Mouse (Mus musculus) embryonic stem cell, embryonic (primary cell): ENCODE measurements around the gene Fpgt.

Source experiments
- CTCF ChIA-PET, 4 experiments: fragments of 300-600 bp in 2 of 4; fragments of 350-600 bp in 2 of 4; sonication (Branson Sonifier 250); formaldehyde crosslinking; loops; one replicate each; lab custom pipeline; 2022; ENCODE audit warnings: inconsistent platforms in 2 of 4; lab: Charles Lee
- POLR2A ChIA-PET, 4 experiments: fragments of 300-600 bp in 2 of 4; fragments of 350-600 bp in 2 of 4; sonication (Branson Sonifier 250); formaldehyde crosslinking; loops; one replicate each; lab custom pipeline; 2022; ENCODE audit warnings: antibody characterized with exemption in 4 of 4, inconsistent platforms in 1 of 4; lab: Charles Lee

Fpgt gene

DNA sequence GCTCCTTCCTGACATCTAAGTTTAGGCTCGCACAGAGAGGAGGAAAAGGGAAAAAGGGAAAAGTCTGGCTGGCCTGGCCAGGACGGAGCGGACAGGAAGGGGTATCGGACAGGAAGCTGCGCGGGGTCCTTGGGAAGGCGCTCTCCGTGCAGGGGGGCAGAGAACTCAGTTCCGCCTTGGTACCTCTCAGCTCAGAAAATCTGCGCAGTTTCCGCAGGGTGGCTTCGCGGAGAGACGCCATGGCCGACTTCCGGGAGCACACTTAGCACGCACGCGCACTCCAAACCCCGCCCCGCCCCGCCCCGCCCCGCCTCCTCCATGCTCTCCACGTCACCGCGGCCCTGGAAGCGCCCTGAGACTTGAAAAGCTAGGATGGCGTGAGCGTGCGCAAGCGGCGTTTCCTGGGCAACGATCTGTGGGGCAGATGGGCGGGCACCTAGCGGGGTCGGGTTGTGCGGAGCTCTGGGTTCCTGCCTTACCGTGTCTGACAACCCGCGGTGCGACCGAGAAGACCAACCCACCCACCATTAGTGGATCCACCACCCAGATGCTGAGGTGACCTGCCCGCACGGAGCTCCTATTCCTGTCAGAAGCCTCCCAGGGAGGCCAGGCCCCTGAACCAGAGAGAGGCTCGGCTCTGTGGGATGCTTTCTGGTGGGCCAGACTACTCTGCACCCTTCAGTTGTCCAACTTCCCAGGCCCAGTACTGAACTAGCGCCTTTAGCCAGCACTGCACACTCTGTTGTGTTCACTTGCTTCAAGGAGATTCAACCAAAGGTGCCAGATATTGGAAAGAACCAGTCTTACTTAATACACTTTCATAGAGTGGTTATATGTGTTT, at the start of gene Fpgt, which contains the start of gene Lrriq3:
TSS of gene Fpgt (minus strand) at position 288 of the 841 bp plus-strand sequence.
TSS of gene Lrriq3 (plus strand) at position 319 of the 841 bp plus-strand sequence.
- CTCF ChIA-PET = no interaction called here
- POLR2A ChIA-PET = interaction anchor here in 3 of 4 experiments (0.6 to 2.1 kb wide), 20 partner anchors 8 to 555 kb away, joined by 3 to 10 read pairs (median 4); partner anchors contain the start of genes Cryz (in 3 of the 3) and Tyw3 (in 3 of the 3)

DNA sequence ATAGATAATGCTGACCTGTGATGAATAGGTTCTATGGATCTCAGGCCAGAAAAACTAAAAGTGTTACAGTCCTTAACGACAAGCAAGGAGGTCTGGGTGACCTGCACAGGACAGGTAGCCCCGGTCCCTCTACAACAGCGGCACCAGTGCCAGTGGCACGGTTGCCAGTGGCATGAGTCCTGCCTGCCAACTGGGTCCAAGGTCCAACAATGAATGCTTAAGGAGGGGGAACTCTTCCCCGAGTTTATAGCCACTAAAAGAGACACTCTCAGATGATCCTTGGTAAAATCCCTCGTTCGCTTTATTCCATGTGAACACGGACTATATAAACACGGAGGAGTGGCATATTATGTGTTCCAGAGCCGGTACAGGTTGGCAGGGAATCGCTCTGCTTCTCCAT, 47.8 kb upstream of the Fpgt start:
- POLR2A ChIA-PET = no interaction called here

DNA sequence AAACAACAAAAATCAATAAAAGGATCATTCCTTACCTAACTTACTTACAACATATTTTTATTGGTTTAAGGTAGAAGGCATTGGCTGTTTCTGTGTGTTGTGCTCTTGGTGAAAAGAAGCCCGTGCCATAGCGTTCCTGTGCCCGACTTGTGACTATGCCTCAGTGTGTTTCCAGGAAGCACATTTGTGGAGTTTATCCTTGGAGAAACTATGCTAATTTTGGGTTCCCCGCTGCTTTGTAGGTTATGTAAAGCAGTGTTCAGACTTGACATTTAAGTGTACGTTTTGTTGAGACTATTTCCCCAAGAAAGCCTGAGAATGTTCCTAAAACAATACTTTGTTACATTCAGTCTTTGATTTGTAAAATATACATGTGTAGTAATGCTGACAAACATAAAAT, 44.5 kb upstream of the Fpgt start:
- ChIA-PET POLR2A (no interaction called here), CTCF (no interaction called here)

More for the DNA sequence above, 47.8 kb upstream of the Fpgt start:
- CTCF ChIA-PET = no interaction called here

DNA sequence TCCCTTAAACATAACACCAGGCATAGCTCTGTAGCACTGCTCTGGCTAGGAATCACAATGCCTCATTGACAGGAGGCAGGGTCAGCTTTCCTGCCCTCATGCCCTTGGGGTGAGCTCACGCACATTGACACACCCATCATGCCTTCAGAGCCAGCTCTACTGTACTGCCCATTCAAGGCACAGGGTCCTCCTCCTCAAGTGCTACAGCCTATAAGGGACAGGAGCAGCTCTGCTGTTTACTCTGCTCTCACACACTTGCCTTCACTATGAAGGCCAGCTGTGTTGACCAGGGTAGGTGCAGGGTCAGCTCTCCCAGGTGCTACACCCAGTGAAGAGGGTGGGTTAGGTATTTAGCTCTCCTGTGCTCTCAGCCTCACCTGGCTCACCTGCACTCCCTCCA, 12.8 kb upstream of the Fpgt start:
- CTCF ChIA-PET = no interaction called here

DNA sequence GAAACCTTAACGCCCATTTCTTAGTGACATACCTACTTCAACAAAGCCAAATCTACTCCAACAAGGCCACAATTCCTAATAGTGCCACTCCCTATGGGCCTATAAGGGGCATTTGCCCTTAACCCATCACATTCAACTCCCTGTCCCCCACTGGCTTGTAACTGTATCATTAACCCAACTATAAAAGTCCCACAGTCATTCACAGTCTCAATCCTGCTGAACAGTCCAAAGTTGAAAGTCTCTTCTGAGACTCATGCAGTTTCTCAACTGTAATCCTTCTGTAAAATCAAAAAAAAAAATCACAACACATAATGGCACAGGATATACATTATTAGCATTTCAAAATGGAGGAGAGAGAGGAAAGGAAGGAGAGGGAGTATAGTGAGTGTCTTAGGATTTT, 6.1 kb upstream of the Fpgt start:
- CTCF ChIA-PET = no interaction called here
- POLR2A ChIA-PET = no interaction called here

More for the DNA sequence above, 12.8 kb upstream of the Fpgt start:
- POLR2A ChIA-PET = interaction anchor here in 2 of 4 experiments (0.6 to 1.8 kb wide), 2 partner anchors 13 kb away, joined by 3 to 5 read pairs; partner anchors contain the start of genes Fpgt (in 2 of the 2) and Lrriq3 (in 2 of the 2)

DNA sequence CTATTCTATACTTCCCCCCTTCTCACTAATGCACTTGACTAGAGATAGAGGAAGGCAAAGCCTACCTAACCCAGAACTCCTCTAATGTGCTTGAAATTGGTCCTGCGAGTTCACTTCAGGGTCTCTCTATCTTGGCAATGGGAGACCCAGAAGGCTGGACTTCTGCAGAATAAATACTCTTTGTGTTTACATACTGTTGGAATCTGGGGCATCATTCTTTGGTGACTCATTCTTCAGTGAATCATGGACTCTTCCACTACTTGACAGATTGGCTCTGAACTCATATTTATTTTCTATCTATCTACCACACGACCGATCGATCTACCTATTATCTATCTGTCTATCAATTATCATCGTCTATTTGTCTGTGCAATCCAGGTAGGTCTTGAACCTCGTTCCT, 1.1 kb downstream of the Fpgt start:
- ChIA-PET POLR2A (interaction anchor here in 2 of 4 experiments (0.7 to 2.1 kb wide), 4 partner anchors 8 to 495 kb away, joined by 3 to 7 read pairs (median 4); partner anchors contain the start of genes Cryz (in 1 of the 2) and Tyw3 (in 1 of the 2)), CTCF (no interaction called here)

DNA sequence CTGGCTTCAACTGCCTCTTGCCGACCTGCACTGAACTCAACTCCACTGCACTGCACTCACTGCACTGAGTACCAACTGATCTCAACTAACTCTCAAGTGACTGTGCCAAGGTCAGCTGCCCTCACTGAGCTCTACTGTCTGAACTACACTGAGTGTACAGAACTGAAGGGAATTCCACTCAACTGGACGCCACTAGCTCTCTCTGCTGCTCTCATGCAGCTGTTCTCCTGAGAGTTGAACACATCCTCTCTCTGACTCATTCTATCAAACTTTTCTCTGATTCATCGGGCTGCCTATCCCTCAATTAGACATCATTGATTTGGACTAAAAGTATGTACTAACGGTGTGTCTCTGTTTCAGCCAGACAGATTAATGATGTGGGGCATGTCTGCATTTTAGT, 15.3 kb downstream of the Fpgt start:
- ChIA-PET CTCF (no interaction called here), POLR2A (interaction anchor here in 1 of 4 experiments (0.6 kb wide), 1 partner anchor 19 kb away, joined by 4 read pairs; no protein-coding TSS in a partner anchor)

DNA sequence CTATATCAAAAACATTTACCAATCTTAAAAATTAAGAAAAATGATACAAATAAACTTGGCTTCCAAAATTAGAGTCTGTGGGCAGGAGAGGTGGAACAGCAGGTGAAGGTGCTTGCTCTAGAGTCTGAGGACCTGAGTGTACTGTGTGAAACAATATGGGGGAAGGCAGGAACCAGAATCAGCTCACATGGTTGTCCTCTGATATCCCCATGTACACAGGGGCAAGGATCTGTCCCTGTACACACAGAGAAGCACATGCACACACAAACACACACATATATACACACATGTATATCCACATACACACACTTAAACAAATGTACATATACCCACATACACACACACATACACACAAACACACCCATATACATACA, 33.8 kb downstream of the Fpgt start:
- ChIA-PET POLR2A (no interaction called here), CTCF (no interaction called here)

DNA sequence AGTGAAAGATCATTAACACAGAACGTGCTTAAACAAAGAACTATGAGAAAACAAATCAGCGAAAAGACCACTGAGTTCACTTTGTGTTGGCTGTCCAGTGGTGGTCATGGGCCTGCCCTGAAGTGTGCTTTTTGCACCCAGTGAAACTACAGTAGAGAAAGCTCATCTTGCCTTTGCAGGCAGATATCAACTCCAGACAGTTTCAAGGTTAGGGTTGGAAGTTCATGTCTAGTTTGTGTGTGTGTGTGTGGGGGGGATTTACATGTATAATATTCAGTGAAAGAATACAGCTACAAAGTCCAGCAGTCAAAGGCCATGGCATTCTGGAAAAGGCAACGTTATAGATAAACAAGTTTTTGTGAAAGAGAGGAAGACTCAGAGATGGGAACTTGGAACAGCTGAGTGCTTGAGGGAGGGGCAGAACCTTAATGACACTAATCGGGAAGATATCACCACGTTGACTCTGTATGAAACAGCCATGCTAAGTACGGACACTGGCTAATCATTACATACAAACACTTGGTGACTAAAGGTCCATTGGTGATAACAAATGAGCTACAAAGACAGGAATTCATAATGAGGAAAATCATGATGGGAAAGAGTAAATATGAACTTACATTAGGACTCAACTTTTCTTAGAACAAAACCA, 34.3 kb downstream of the Fpgt start:
- POLR2A ChIA-PET = interaction anchor here in 1 of 4 experiments (0.8 kb wide), 1 partner anchor 19 kb away, joined by 4 read pairs; no protein-coding TSS in a partner anchor
- CTCF ChIA-PET = no interaction called here

DNA sequence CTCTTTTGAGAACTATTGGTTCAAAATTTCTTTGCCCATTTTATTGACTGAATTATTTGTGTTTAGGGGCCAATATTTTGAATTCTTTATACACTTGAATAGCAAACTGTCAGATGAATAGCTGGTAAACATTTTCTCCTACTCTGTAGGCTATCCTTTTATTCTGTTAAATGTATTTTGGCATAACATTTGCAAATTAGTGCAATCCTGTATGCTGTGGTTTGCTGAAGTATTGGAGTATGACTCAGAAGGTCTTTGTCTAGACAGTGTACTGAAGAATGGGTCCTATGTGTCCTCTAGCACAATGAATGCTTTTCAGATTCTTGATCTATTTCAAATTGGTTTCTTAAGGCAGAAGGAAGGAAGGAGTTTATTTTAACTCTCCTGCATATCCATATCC, 35.6 kb downstream of the Fpgt start:
- ChIA-PET POLR2A (no interaction called here), CTCF (no interaction called here)

DNA sequence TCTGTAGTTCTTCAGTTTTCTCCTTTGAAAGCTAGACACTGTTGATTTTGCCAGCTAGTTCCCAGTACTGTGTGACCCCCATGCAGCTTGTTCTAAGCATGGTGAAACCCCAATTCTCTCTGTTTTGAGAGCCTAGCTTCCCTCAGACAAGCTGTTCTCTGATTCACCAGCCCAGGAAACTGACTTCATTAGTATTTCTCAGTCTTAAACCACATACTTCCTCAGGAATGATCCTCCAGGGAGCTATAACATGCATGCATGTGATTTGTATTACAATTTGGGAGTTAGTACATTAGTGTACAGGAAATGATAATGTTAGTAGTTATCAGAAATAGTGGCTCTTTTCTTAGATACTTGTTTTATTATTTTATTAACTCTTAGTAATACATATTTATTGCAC, 36.6 kb downstream of the Fpgt start:
- POLR2A ChIA-PET = no interaction called here
- CTCF ChIA-PET = no interaction called here

DNA sequence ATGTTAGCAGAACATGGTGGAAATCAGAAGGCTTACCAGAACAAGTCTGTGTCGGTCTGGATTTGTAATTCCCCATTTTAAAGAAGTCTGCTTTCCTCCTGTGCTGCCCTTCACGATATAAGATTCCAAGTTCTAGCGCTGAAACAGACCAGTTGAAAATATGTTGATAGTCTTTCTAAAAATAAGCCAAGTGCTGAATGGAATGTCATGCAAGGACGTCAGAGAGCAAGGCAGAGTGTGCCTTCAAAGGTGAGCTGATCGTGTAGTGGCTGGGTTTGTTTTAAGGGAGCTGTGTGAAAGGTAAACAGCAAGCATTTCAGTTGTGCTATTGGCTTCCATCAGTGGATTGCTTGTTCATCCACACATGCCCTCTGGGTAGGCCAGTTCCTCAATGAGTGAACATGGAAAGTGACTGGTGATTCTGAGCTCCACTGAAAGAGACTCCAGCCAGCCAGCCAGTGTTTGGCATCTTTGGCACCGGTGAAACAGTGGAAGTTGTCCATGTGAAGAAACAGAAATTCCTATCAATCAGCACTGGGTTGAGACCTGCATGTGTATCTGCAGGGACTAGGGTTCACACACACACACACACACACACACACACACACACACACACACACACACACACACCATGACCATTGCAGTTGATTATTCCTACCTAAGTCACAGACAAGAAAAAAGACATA, 37.8 kb downstream of the Fpgt start, which contains the start of gene Tnni3k:
TSS of gene Tnni3k (minus strand) at position 177 of the 686 bp plus-strand sequence.
- ChIA-PET CTCF (no interaction called here), POLR2A (no interaction called here)

DNA sequence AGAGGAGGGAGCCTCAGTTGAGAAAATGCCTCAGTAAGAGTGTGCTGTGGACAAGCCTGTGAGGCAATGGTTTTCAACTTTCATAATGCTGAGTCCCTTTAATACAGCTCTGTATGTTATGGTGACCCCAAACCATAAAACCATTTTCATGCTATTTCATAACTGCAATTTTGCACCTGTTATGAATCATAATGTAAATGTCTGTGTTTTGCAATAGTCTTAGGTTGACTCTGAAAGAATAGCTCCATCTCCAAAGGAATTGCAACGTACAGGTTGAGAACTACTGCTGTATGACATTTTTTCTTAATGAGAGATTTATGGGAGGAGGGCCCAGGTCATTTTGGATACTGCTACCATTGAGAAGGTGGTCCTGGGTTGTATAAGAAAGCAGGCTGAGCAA, 40.0 kb downstream of the Fpgt start:
- CTCF ChIA-PET = no interaction called here
- POLR2A ChIA-PET = no interaction called here

DNA sequence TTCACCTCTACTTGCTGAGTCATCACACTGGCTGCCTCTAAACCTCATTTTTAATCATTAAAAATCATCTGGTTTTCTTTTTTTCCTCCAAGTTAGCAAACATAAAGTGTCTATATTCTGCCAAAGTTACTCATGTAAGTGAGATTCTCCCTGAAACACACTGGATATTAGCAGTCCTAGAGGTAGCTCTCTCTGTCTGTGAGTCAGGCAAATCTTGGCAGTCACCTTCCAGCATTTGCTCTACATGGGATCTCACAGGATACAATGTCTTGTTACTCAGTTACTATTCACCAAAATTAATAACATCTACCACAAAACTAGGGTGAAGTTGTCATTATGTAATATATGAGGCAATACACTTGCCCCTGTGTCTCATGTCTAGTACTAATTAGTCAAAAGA, 41.2 kb downstream of the Fpgt start:
- POLR2A ChIA-PET = no interaction called here
- CTCF ChIA-PET = no interaction called here

DNA sequence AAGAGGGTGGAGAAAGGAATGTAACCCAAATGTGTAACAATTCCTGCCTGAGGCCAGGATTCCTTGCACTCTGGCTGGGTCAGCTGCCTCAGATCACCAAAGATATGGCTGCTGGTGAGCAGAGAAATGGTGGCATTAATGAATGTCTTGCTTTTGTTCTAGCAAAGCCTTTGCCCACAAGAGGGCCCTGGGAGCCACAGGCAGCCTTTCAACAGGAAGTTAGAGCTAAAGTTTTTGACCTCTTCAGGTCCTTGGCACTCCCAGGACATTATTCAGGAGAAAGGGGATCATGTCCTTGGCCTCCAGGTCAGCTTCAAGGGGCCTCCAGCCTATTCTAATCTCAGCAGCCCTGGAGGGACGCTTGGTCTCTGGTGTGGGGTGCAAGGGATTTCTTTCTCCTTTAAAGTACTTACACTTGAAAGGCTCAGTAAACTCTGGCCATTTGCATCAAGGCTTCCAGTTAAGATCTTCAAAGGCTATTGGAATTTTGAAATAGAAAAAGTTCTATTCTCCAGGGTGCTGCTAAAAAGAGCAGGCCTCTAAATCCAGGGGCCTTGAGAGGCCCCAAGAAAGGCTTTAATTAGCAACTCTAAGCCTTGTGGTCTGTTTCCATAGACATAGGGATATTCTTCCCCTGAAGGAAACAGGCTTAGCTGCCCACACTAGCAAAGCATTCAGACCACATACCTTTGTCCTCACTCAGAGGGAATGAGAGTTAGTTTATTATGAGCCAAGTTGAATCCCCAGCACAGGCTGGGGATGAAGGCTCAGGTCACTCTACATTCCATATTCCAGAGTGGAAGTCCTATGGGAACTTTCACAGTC, 54.0 kb downstream of the Fpgt start:
- POLR2A ChIA-PET = interaction anchor here in 1 of 4 experiments (1.9 kb wide), 1 partner anchor 54 kb away, joined by 4 read pairs; the partner anchor contains the start of genes Fpgt and Lrriq3
- CTCF ChIA-PET = interaction anchor here in 1 of 4 experiments (0.6 to 0.7 kb wide), 2 partner anchors 95 to 303 kb away, joined by 3 to 4 read pairs; no protein-coding TSS in a partner anchor
